Mouse (Mus musculus): ENCODE results near the gene Gm20479. TPM values are rescaled to one million over a fixed set of nuclear protein-coding genes. Genes with fewer than 3 reads are reported as not detected.

The Gm20479 gene
- total RNA-seq, 4 experiments from 2014 or later, result not detected

GRCm38 (mm10) chr7:27334405-27334911 is 22.8 kb downstream of the Gm20479 start:
- no peak for DNase-seq (ENCODE audit: low spot score in 2 of 2)

GRCm38 (mm10) chr7:27333316-27333941 is 23.8 kb downstream of the Gm20479 start:
- DNase-seq (ENCODE audit: low spot score in 2 of 2), result no peak

- peak; percentile 67 to 76 for DNase-seq (ENCODE audit: low spot score in 2 of 2)
Measured at GRCm38 (mm10) chr7:27332353-27333199, 24.6 kb downstream of the Gm20479 start.

GRCm38 (mm10) chr7:27331854-27332253 is 25.4 kb downstream of the Gm20479 start:
- no peak for DNase-seq (ENCODE audit: low spot score in 2 of 2)

GRCm38 (mm10) chr7:27331541-27331851 is 25.7 kb downstream of the Gm20479 start:
- DNase-seq (ENCODE audit: low spot score in 2 of 2), result no peak

- DNase-seq (ENCODE audit: low spot score in 2 of 2), result peak in 1 of 2 experiments; percentile 68
Measured at GRCm38 (mm10) chr7:27330709-27331540, 26.3 kb downstream of the Gm20479 start.

- DNase-seq (ENCODE audit: low spot score in 2 of 2), result no peak
Measured at GRCm38 (mm10) chr7:27329981-27330380, 27.2 kb downstream of the Gm20479 start.

GRCm38 (mm10) chr7:27329326-27329947 is 27.8 kb downstream of the Gm20479 start:
- DNase-seq (ENCODE audit: low spot score in 2 of 2), result peak in 1 of 2 experiments; percentile 75

- no peak for DNase-seq (ENCODE audit: low spot score in 2 of 2)
Measured at GRCm38 (mm10) chr7:27328648-27329047, 28.6 kb downstream of the Gm20479 start.

- no peak for DNase-seq (ENCODE audit: low spot score in 2 of 2)
Measured at GRCm38 (mm10) chr7:27328161-27328560, 29.1 kb downstream of the Gm20479 start.

- no peak for DNase-seq (ENCODE audit: low spot score in 2 of 2)
Measured at GRCm38 (mm10) chr7:27327500-27327899, 29.7 kb downstream of the Gm20479 start.

- DNase-seq (ENCODE audit: low spot score in 2 of 2), result no peak
Measured at GRCm38 (mm10) chr7:27326101-27326880, 30.9 kb downstream of the Gm20479 start.

- no peak for DNase-seq (ENCODE audit: low spot score in 2 of 2)
Measured at GRCm38 (mm10) chr7:27325697-27326096, 31.5 kb downstream of the Gm20479 start.

- no peak for DNase-seq (ENCODE audit: low spot score in 2 of 2)
Measured at GRCm38 (mm10) chr7:27324928-27325327, 32.3 kb downstream of the Gm20479 start.

GRCm38 (mm10) chr7:27324161-27324560 is 33.1 kb downstream of the Gm20479 start:
- DNase-seq (ENCODE audit: low spot score in 2 of 2), result no peak

- DNase-seq (ENCODE audit: low spot score in 2 of 2), result no peak
Measured at GRCm38 (mm10) chr7:27323001-27323400, 34.2 kb downstream of the Gm20479 start.

- DNase-seq (ENCODE audit: low spot score in 2 of 2), result no peak
Measured at GRCm38 (mm10) chr7:27322291-27322690, 34.9 kb downstream of the Gm20479 start.

GRCm38 (mm10) chr7:27319411-27319810 is 37.8 kb downstream of the Gm20479 start:
- no peak for DNase-seq (ENCODE audit: low spot score in 2 of 2)

- no peak for DNase-seq (ENCODE audit: low spot score in 2 of 2)
Measured at GRCm38 (mm10) chr7:27315958-27316357, 41.3 kb downstream of the Gm20479 start.

- no peak for DNase-seq (ENCODE audit: low spot score in 2 of 2)
Measured at GRCm38 (mm10) chr7:27314393-27314792, 42.8 kb downstream of the Gm20479 start.

Measured in left cerebral cortex, adult 8-10 months (tissue).